Comparison of ENCODE assay signal across 10 mouse cellular contexts in genomic region chr8:126788669-126789068, GRCm38 (mm10).
DNase-seq lines count a peak whose midpoint lies in the region; ATAC-seq and TF ChIP-seq lines count a peak whose summit lies in the region.
"Had no signal": no experiment of that assay in that cellular context is flagged by ENCODE, and none has a peak within 500 bp of the region (broad histone marks: within the 10 kb centered on the region; RNA-seq: fewer than 3 reads in every experiment).

No protein-coding gene starts in this region.

- no peaks in the 10 kb centered on the region for H3K27me3 ChIP-seq in hindbrain, embryonic 12.5 days
- no peaks in the 10 kb centered on the region for H3K27me3 ChIP-seq in hindbrain, postnatal 0 days (ENCODE audit: insufficient read depth, low read length)
- no peaks in the 10 kb centered on the region for H3K27me3 ChIP-seq in heart, embryonic 11.5 days (ENCODE audit: control insufficient read depth, insufficient read depth, low read length)
- no peaks in the 10 kb centered on the region for H3K27me3 ChIP-seq in limb, embryonic 11.5 days (ENCODE audit: control insufficient read depth, insufficient read depth, low read length)

- H3K27ac ChIP-seq in hindbrain, embryonic 12.5 days = peak overlapping the region; percentile 48
- H3K27ac ChIP-seq in hindbrain, postnatal 0 days = no peak overlapping the region; the same call in 1 of the 2 replicates
- H3K27ac ChIP-seq in heart, embryonic 11.5 days (ENCODE audit: low read depth, low read length) = peak overlapping the region; percentile 43; the same call in 1 of the 2 replicates
- peak overlapping the region; percentile 9; the same call in 1 of the 2 replicates for H3K27ac ChIP-seq in limb, embryonic 11.5 days (replicated peaks; ENCODE audit: low read depth, low read length)
- H3K27ac ChIP-seq: left cerebral cortex, adult 2 months had no signal

- 0 out of 2 replicates have a peak, but pooled peaks cover 6% of the 10 kb centered on the region for H3K9me3 ChIP-seq in hindbrain, embryonic 12.5 days (replicated peaks)
- H3K9me3 ChIP-seq in hindbrain, postnatal 0 days (ENCODE audit: low read length) = no peaks in the 10 kb centered on the region
- peaks cover 3% of the 10 kb centered on the region; the same call in 1 of the 2 replicates for H3K9me3 ChIP-seq in heart, embryonic 11.5 days (replicated peaks; ENCODE audit: control insufficient read depth, low read length)
- H3K9me3 ChIP-seq in limb, embryonic 11.5 days (ENCODE audit: control insufficient read depth, low read length) = no peaks in the 10 kb centered on the region

- no peak for TF ChIP-seq CTCF in hindbrain, postnatal 0 days (IDR thresholded peaks at IDR 0.05; ENCODE audit: low read depth)

- DNase-seq in hindbrain, postnatal 0 days (ENCODE audit: low spot score) = no peak
- DNase-seq in embryo, embryonic 10.5 days (ENCODE audit: low spot score) = peak; percentile 28
- no peak for DNase-seq in limb, embryonic 11.5 days (ENCODE audit: low spot score)
- DNase-seq in adipocyte (ENCODE audit: low spot score) = no peak
- DNase-seq in urinary bladder, adult 18-20 months (ENCODE audit: low spot score in 2 of 2) = no peak
- no peak for DNase-seq in cerebellum, postnatal 25 days
- DNase-seq: cerebellum, adult 9-10 months had no signal

- H3K4me2 ChIP-seq in hindbrain, embryonic 12.5 days (replicated peaks) = no peak overlapping the region
- H3K4me2 ChIP-seq in hindbrain, postnatal 0 days (ENCODE audit: low read depth, low read length) = no peak overlapping the region
- H3K4me2 ChIP-seq in heart, embryonic 11.5 days = no peak overlapping the region
- H3K4me2 ChIP-seq in limb, embryonic 11.5 days (ENCODE audit: low read depth, severe bottlenecking) = no peak overlapping the region; the same call in 1 of the 2 replicates

- H3K36me3 ChIP-seq in hindbrain, embryonic 12.5 days = no peaks in the 10 kb centered on the region
- no peaks in the 10 kb centered on the region for H3K36me3 ChIP-seq in hindbrain, postnatal 0 days (ENCODE audit: insufficient read depth, low read length)
- no peaks in the 10 kb centered on the region for H3K36me3 ChIP-seq in heart, embryonic 11.5 days (ENCODE audit: control insufficient read depth, insufficient read depth, low read length)
- no peaks in the 10 kb centered on the region for H3K36me3 ChIP-seq in limb, embryonic 11.5 days (ENCODE audit: control insufficient read depth, insufficient read depth, low read length)

- H3K4me1 ChIP-seq in hindbrain, embryonic 12.5 days = peaks cover 2% of the 10 kb centered on the region; the same call in 1 of the 2 replicates
- no peaks in the 10 kb centered on the region for H3K4me1 ChIP-seq in hindbrain, postnatal 0 days (ENCODE audit: insufficient read depth, low read length)
- H3K4me1 ChIP-seq in heart, embryonic 11.5 days (ENCODE audit: control insufficient read depth, insufficient read depth, low read length) = 0 out of 2 replicates have a peak, but pooled peaks cover 6% of the 10 kb centered on the region
- H3K4me1 ChIP-seq in limb, embryonic 11.5 days (ENCODE audit: control insufficient read depth, insufficient read depth, low read length) = 0 out of 2 replicates have a peak, but pooled peaks cover 7% of the 10 kb centered on the region

- H3K9ac ChIP-seq in hindbrain, embryonic 12.5 days = no peak overlapping the region
- no peak overlapping the region for H3K9ac ChIP-seq in hindbrain, postnatal 0 days (replicated peaks; ENCODE audit: low read length)
- H3K9ac ChIP-seq in heart, embryonic 11.5 days (ENCODE audit: low read depth, low read length) = no peak overlapping the region
- H3K9ac ChIP-seq in limb, embryonic 11.5 days (ENCODE audit: low read length) = no peak overlapping the region

- no peak for ATAC-seq in hindbrain, embryonic 12.5 days (ENCODE audit: low FRiP score)
- ATAC-seq in hindbrain, postnatal 0 days = no peak
- no peak for ATAC-seq in heart, embryonic 11.5 days (replicated peaks; ENCODE audit: insufficient number of reproducible peaks, low FRiP score, low TSS enrichment)
- ATAC-seq in limb, embryonic 11.5 days (ENCODE audit: insufficient number of reproducible peaks, low FRiP score, low TSS enrichment, low read depth) = no peak

- H3K4me3 ChIP-seq in hindbrain, embryonic 12.5 days = no peak overlapping the region
- H3K4me3 ChIP-seq in hindbrain, postnatal 0 days (ENCODE audit: low read length) = no peak overlapping the region
- H3K4me3 ChIP-seq in heart, embryonic 11.5 days (ENCODE audit: low read depth, low read length) = no peak overlapping the region
- H3K4me3 ChIP-seq in limb, embryonic 11.5 days (ENCODE audit: low read depth, low read length) = no peak overlapping the region
- H3K4me3 ChIP-seq: left cerebral cortex, adult 2 months had no signal

- WGBS in hindbrain, embryonic 12.5 days = 52% methylated on average over 4 of the region's 4 CpGs
- WGBS in hindbrain, postnatal 0 days = 56% methylated on average over 4 of the region's 4 CpGs
- 37% methylated on average over 4 of the region's 4 CpGs for WGBS in heart, embryonic 11.5 days (ENCODE audit: insufficient replicate concordance)
- WGBS in limb, embryonic 11.5 days = 51% methylated on average over 4 of the region's 4 CpGs
